Mouse (Mus musculus): Measurements from ENCODE around the gene Zfp330. TPM values are rescaled to one million over a fixed set of nuclear protein-coding genes. Genes with fewer than 3 reads are reported as not detected.
A peak's percentile ranks its signal among the peaks of the same experiment; 100 is the strongest.

Zfp330 gene
- 83.2 and 86.9 TPM in 2 replicates for polyA plus RNA-seq (2014; fragmentation: Nextera tagmentation; extraction: Ambion mirVana)

DNA sequence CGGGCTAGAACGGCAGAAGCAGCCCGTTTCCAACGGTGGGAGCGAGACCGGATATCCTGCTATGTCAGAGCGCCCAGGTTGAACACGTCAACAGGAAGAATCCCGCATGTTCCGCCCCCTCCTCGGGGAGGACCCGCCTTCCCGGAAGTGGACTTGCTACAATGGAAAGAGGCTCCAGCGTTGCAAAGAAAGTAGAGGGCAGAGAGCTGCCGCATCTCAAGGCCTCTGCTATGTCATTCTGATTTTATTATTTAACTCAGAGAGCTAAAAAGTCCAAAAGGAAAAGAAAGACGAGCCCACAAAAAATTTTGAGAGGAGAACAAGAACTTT lies at the start of gene Zfp330:
Gene Zfp330 (minus strand): TSS at position 68 of the 330 bp plus-strand sequence.
- Histone ChIP-seq H3K4me1 (ENCODE audit: control insufficient read depth, insufficient read depth, low read length) (peaks cover 8% of the 10 kb centered on the region), H3K4me2 (peak within 1 kb of the TSS; percentile 90), H3K27ac (ENCODE audit: low read depth, low read length) (no peak within 1 kb of the TSS), H3K36me3 (ENCODE audit: control insufficient read depth, insufficient read depth, low read length) (peaks cover 4% of the 10 kb centered on the region), H3K4me3 (ENCODE audit: low read depth, low read length) (peak within 1 kb of the TSS; percentile 89), H3K9me3 (ENCODE audit: control insufficient read depth, low read length) (no peaks in the 10 kb centered on the region), H3K9ac (ENCODE audit: low read length) (peak within 1 kb of the TSS; percentile 90), H3K27me3 (ENCODE audit: control insufficient read depth, insufficient read depth, low read length) (no peaks in the 10 kb centered on the region)
- DNase-seq (ENCODE audit: low spot score, missing footprints) = peak; percentile 97
- WGBS = 1% methylated on average over 16 of the region's 16 CpGs
- peak; percentile 99 for ATAC-seq (ENCODE audit: low FRiP score)

GRCm38 (mm10) chr8:82777945-82778344 lies 4.0 kb upstream of the Zfp330 start:
- Histone ChIP-seq H3K4me1 (ENCODE audit: control insufficient read depth, insufficient read depth, low read length) (peaks cover 7% of the 10 kb centered on the region), H3K27ac (ENCODE audit: low read depth, low read length) (no peak overlapping the region), H3K9me3 (ENCODE audit: control insufficient read depth, low read length) (no peaks in the 10 kb centered on the region), H3K36me3 (ENCODE audit: control insufficient read depth, insufficient read depth, low read length) (no peaks in the 10 kb centered on the region), H3K4me2 (no peak overlapping the region), H3K27me3 (ENCODE audit: control insufficient read depth, insufficient read depth, low read length) (no peaks in the 10 kb centered on the region), H3K4me3 (ENCODE audit: low read depth, low read length) (no peak overlapping the region), H3K9ac (ENCODE audit: low read length) (no peak overlapping the region)
- no peak for ATAC-seq (ENCODE audit: low FRiP score)
- WGBS = 92% methylated on average over 3 of the region's 3 CpGs
- DNase-seq (ENCODE audit: low spot score, missing footprints) = no peak

- no peaks in the 10 kb centered on the region for H3K27me3 ChIP-seq (ENCODE audit: control insufficient read depth, insufficient read depth, low read length)
- DNase-seq (ENCODE audit: low spot score, missing footprints) = no peak
- ATAC-seq (ENCODE audit: low FRiP score) = no peak
- no peaks in the 10 kb centered on the region for H3K36me3 ChIP-seq (ENCODE audit: control insufficient read depth, insufficient read depth, low read length)
- H3K4me2 ChIP-seq = no peak overlapping the region
- no peak overlapping the region for H3K4me3 ChIP-seq (ENCODE audit: low read depth, low read length)
- no peak overlapping the region for H3K9ac ChIP-seq (ENCODE audit: low read length)
- peaks cover 8% of the 10 kb centered on the region for H3K4me1 ChIP-seq (ENCODE audit: control insufficient read depth, insufficient read depth, low read length)
- no peak overlapping the region for H3K27ac ChIP-seq (ENCODE audit: low read depth, low read length)
- WGBS = 69% methylated on average over 3 of the region's 3 CpGs
- no peaks in the 10 kb centered on the region for H3K9me3 ChIP-seq (ENCODE audit: control insufficient read depth, low read length)
Observed at GRCm38 (mm10) chr8:82777406-82777805, 3.4 kb upstream of the Zfp330 start.

GRCm38 (mm10) chr8:82774482-82774881 lies 522 bp upstream of the Zfp330 start:
- peak overlapping the region; percentile 90 for H3K4me2 ChIP-seq
- peak overlapping the region; percentile 89 for H3K4me3 ChIP-seq (ENCODE audit: low read depth, low read length)
- H3K36me3 ChIP-seq (ENCODE audit: control insufficient read depth, insufficient read depth, low read length) = peaks cover 4% of the 10 kb centered on the region
- H3K27ac ChIP-seq (ENCODE audit: low read depth, low read length) = no peak overlapping the region
- no peak for DNase-seq (ENCODE audit: low spot score, missing footprints)
- peak; percentile 60 for ATAC-seq (ENCODE audit: low FRiP score)
- H3K27me3 ChIP-seq (ENCODE audit: control insufficient read depth, insufficient read depth, low read length) = no peaks in the 10 kb centered on the region
- peak overlapping the region; percentile 90 for H3K9ac ChIP-seq (ENCODE audit: low read length)
- H3K9me3 ChIP-seq (ENCODE audit: control insufficient read depth, low read length) = no peaks in the 10 kb centered on the region
- WGBS = 59% methylated on average over 6 of the region's 6 CpGs
- peaks cover 8% of the 10 kb centered on the region for H3K4me1 ChIP-seq (ENCODE audit: control insufficient read depth, insufficient read depth, low read length)

GRCm38 (mm10) chr8:82773332-82774092 lies 448 bp downstream of the Zfp330 start:
- peak overlapping the region; percentile 89 for H3K4me3 ChIP-seq (ENCODE audit: low read depth, low read length)
- H3K27me3 ChIP-seq (ENCODE audit: control insufficient read depth, insufficient read depth, low read length) = no peaks in the 10 kb centered on the region
- peaks cover 4% of the 10 kb centered on the region for H3K36me3 ChIP-seq (ENCODE audit: control insufficient read depth, insufficient read depth, low read length)
- ATAC-seq (ENCODE audit: low FRiP score) (no peak; the same call in 1 of the 2 replicates), DNase-seq (ENCODE audit: low spot score, missing footprints) (peak; percentile 85)
- H3K9ac ChIP-seq (ENCODE audit: low read length) = peak overlapping the region; percentile 90
- 5% methylated on average over 35 of the region's 35 CpGs for WGBS
- H3K9me3 ChIP-seq (ENCODE audit: control insufficient read depth, low read length) = no peaks in the 10 kb centered on the region
- H3K4me1 ChIP-seq (ENCODE audit: control insufficient read depth, insufficient read depth, low read length) = peaks cover 8% of the 10 kb centered on the region
- peak overlapping the region; percentile 90 for H3K4me2 ChIP-seq
- no peak overlapping the region for H3K27ac ChIP-seq (ENCODE audit: low read depth, low read length)

DNA sequence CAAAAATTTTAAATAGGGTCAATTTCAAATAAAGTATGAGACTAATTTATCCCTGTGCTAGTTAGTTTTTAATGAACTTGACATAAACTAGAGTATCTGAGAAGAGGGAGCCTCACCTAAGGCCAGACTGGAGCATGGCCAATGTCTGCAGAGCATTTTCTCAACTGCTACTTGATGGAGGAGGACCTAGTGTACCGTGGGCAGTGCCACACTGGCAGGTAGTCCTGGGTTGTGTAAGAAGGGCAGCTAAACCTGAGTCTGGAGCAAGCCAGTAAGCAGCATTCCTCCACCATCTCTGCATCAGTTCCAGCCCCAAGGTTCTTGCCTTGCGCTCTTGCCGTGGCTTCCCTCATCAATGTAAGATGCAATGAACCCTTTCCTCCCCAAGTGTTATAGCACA lies 3.1 kb downstream of the Zfp330 start:
- Histone ChIP-seq H3K27ac (ENCODE audit: low read depth, low read length) (no peak overlapping the region), H3K4me2 (no peak overlapping the region), H3K9ac (ENCODE audit: low read length) (no peak overlapping the region), H3K4me1 (ENCODE audit: control insufficient read depth, insufficient read depth, low read length) (peaks cover 8% of the 10 kb centered on the region), H3K4me3 (ENCODE audit: low read depth, low read length) (no peak overlapping the region), H3K36me3 (ENCODE audit: control insufficient read depth, insufficient read depth, low read length) (peaks cover 13% of the 10 kb centered on the region), H3K27me3 (ENCODE audit: control insufficient read depth, insufficient read depth, low read length) (no peaks in the 10 kb centered on the region), H3K9me3 (ENCODE audit: control insufficient read depth, low read length) (no peaks in the 10 kb centered on the region)
- WGBS = 99% methylated on average over 3 of the region's 3 CpGs
- ATAC-seq (ENCODE audit: low FRiP score) = no peak
- DNase-seq (ENCODE audit: low spot score, missing footprints) = no peak

DNA sequence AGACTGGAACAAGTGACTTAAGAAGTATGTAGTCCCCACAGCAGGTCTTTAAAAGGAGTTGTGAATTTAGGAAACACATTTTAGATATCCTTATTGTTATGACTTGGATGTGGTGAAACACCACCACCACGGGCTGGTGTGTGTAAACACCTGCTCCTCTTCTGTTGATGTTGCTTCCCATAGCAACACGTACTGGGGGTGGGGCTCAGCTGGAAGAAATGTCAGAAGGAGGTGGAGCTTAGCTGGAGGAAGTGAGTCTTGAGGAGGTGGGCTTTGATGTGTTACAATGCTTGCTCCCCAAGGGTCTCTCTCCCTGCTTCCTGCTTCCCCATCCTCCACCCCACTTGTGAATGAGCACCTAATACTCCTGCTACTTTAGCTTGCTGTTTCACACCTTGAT lies 14.9 kb downstream of the Zfp330 start:
- DNase-seq (ENCODE audit: low spot score, missing footprints) (no peak), ATAC-seq (ENCODE audit: low FRiP score) (no peak)
- Histone ChIP-seq H3K4me2 (no peak overlapping the region), H3K27ac (ENCODE audit: low read depth, low read length) (no peak overlapping the region), H3K27me3 (ENCODE audit: control insufficient read depth, insufficient read depth, low read length) (no peaks in the 10 kb centered on the region), H3K36me3 (ENCODE audit: control insufficient read depth, insufficient read depth, low read length) (peaks cover 5% of the 10 kb centered on the region; the same call in 1 of the 2 replicates), H3K9ac (ENCODE audit: low read length) (no peak overlapping the region), H3K4me3 (ENCODE audit: low read depth, low read length) (no peak overlapping the region), H3K9me3 (ENCODE audit: control insufficient read depth, low read length) (no peaks in the 10 kb centered on the region), H3K4me1 (ENCODE audit: control insufficient read depth, insufficient read depth, low read length) (no peaks in the 10 kb centered on the region)
- whole genome bisulfite sequencing = 45% methylated on average over 2 of the region's 2 CpGs

- Histone ChIP-seq H3K27ac (ENCODE audit: low read depth, low read length) (no peak overlapping the region), H3K9ac (ENCODE audit: low read length) (no peak overlapping the region), H3K9me3 (ENCODE audit: control insufficient read depth, low read length) (no peaks in the 10 kb centered on the region), H3K27me3 (ENCODE audit: control insufficient read depth, insufficient read depth, low read length) (no peaks in the 10 kb centered on the region), H3K4me2 (no peak overlapping the region), H3K36me3 (ENCODE audit: control insufficient read depth, insufficient read depth, low read length) (no peaks in the 10 kb centered on the region), H3K4me3 (ENCODE audit: low read depth, low read length) (no peak overlapping the region), H3K4me1 (ENCODE audit: control insufficient read depth, insufficient read depth, low read length) (no peaks in the 10 kb centered on the region)
- WGBS = 97% methylated on average over 14 of the region's 14 CpGs
- no peak for ATAC-seq (ENCODE audit: low FRiP score)
- DNase-seq (ENCODE audit: low spot score, missing footprints) = no peak
Observed at GRCm38 (mm10) chr8:82754946-82755345, 19.0 kb downstream of the Zfp330 start.

GRCm38 (mm10) chr8:82746617-82747016 lies 27.3 kb downstream of the Zfp330 start:
- H3K9ac ChIP-seq (ENCODE audit: low read length) = no peak overlapping the region
- DNase-seq (ENCODE audit: low spot score, missing footprints) (no peak), ATAC-seq (ENCODE audit: low FRiP score) (no peak)

More at GRCm38 (mm10) chr8:82746617-82747016, 27.3 kb downstream of the Zfp330 start:
- no peak overlapping the region for H3K27ac ChIP-seq (ENCODE audit: low read depth, low read length)
- H3K27me3 ChIP-seq (ENCODE audit: control insufficient read depth, insufficient read depth, low read length) = no peaks in the 10 kb centered on the region
- no peaks in the 10 kb centered on the region for H3K9me3 ChIP-seq (ENCODE audit: control insufficient read depth, low read length)
- H3K4me2 ChIP-seq = no peak overlapping the region
- H3K36me3 ChIP-seq (ENCODE audit: control insufficient read depth, insufficient read depth, low read length) = no peaks in the 10 kb centered on the region
- H3K4me1 ChIP-seq (ENCODE audit: control insufficient read depth, insufficient read depth, low read length) = no peaks in the 10 kb centered on the region
- H3K4me3 ChIP-seq (ENCODE audit: low read depth, low read length) = no peak overlapping the region

Measured in midbrain, embryonic 11.5 days (tissue).